Comparison of ENCODE assay signal across 26 mouse cellular contexts in the genomic region with DNA sequence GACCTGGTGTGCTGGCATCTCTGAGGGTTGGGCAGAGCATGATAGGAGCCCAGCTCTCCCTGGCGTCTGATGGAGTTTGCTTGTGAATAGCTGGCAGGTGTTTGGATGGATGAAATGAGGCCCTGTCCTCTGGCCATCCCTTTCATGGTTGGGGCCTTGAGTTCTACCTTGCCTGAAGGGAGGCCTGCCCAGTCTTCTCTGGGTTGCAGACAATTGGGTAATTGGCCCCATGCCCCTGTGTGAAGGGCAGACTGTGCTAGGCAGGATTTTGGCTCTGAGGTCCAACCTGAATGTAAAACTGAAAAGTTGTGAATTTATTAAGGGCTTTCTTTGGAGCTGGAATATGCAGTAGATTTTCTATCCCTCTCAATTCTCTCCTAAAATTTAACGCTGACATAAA.
DNase-seq lines count a peak whose midpoint lies in the region; ATAC-seq and TF ChIP-seq lines count a peak whose summit lies in the region.
"Had no signal": no experiment of that assay in that cellular context is flagged by ENCODE, and none has a peak within 500 bp of the region (broad histone marks: within the 10 kb centered on the region; RNA-seq: fewer than 3 reads in every experiment).

No protein-coding gene starts in this region.

- peak; percentile 23 to 24 for DNase-seq in cerebellum, adult 18-20 months
- no peak for DNase-seq in cerebellum, postnatal 4 days (ENCODE audit: low spot score in 2 of 2)
- no peak for DNase-seq in hindbrain, postnatal 0 days (ENCODE audit: low spot score)
- DNase-seq in midbrain, embryonic 14.5 days = no peak
- DNase-seq: adrenal gland, postnatal 36 days; gastrocnemius, postnatal 10 days; heart, adult 11 months; kidney, adult 9 months; kidney, postnatal 14 days; layer of hippocampus, postnatal 36 days; lung, adult 2 months; lung, postnatal 14 days; right cerebral cortex, postnatal 14 days; thymus, adult 2 months; thymus, postnatal 4 days had no signal

- H3K4me2 ChIP-seq in hindbrain, embryonic 12.5 days (replicated peaks) = no peak overlapping the region
- H3K4me2 ChIP-seq in hindbrain, postnatal 0 days (ENCODE audit: low read depth, low read length) = no peak overlapping the region
- no peak overlapping the region for H3K4me2 ChIP-seq in midbrain, embryonic 14.5 days (ENCODE audit: low read length)
- no peak overlapping the region for H3K4me2 ChIP-seq in midbrain, embryonic 16.5 days (ENCODE audit: low read length)
- H3K4me2 ChIP-seq: embryonic facial prominence, embryonic 15.5 days; forebrain, embryonic 15.5 days; heart, embryonic 11.5 days; limb, embryonic 13.5 days; liver, embryonic 12.5 days had no signal

- H3K9ac ChIP-seq in hindbrain, embryonic 12.5 days = no peak overlapping the region
- H3K9ac ChIP-seq in hindbrain, postnatal 0 days (replicated peaks; ENCODE audit: low read length) = no peak overlapping the region
- H3K9ac ChIP-seq in midbrain, embryonic 14.5 days (replicated peaks; ENCODE audit: low read length) = no peak overlapping the region
- H3K9ac ChIP-seq in midbrain, embryonic 16.5 days (ENCODE audit: low read depth, low read length) = no peak overlapping the region
- H3K9ac ChIP-seq: embryonic facial prominence, embryonic 15.5 days; forebrain, embryonic 15.5 days; limb, embryonic 13.5 days; liver, embryonic 12.5 days had no signal

- ATAC-seq in hindbrain, embryonic 12.5 days (ENCODE audit: low FRiP score) = no peak
- no peak for ATAC-seq in hindbrain, postnatal 0 days
- ATAC-seq in midbrain, embryonic 14.5 days (ENCODE audit: low FRiP score, low TSS enrichment) = no peak
- no peak for ATAC-seq in midbrain, embryonic 16.5 days
- no peak for ATAC-seq in granulocyte monocyte progenitor cell, adult 5-6 weeks (replicated peaks; ENCODE audit: poor library complexity, severe bottlenecking)
- ATAC-seq: CD4-positive, CD25-positive, alpha-beta regulatory T cell, adult 4 months; forebrain, embryonic 15.5 days; intestine, embryonic 16.5 days; liver, embryonic 12.5 days had no signal

- H3K36me3 ChIP-seq in hindbrain, embryonic 12.5 days = no peaks in the 10 kb centered on the region
- H3K36me3 ChIP-seq in hindbrain, postnatal 0 days (ENCODE audit: insufficient read depth, low read length) = no peaks in the 10 kb centered on the region
- H3K36me3 ChIP-seq in midbrain, embryonic 14.5 days (ENCODE audit: control insufficient read depth, insufficient read depth, low read length) = no peaks in the 10 kb centered on the region
- no peaks in the 10 kb centered on the region for H3K36me3 ChIP-seq in midbrain, embryonic 16.5 days (ENCODE audit: control insufficient read depth, insufficient read depth, low read length)
- H3K36me3 ChIP-seq: embryonic facial prominence, embryonic 15.5 days; forebrain, embryonic 15.5 days; limb, embryonic 13.5 days; liver, embryonic 12.5 days had no signal

- peaks cover 7% of the 10 kb centered on the region for H3K27me3 ChIP-seq in hindbrain, embryonic 12.5 days
- no peaks in the 10 kb centered on the region for H3K27me3 ChIP-seq in hindbrain, postnatal 0 days (ENCODE audit: insufficient read depth, low read length)
- no peaks in the 10 kb centered on the region for H3K27me3 ChIP-seq in midbrain, embryonic 14.5 days (ENCODE audit: control insufficient read depth, insufficient read depth, low read length)
- no peaks in the 10 kb centered on the region; the same call in 1 of the 2 replicates for H3K27me3 ChIP-seq in midbrain, embryonic 16.5 days (ENCODE audit: control insufficient read depth, insufficient read depth, low read depth, low read length)
- H3K27me3 ChIP-seq: embryonic facial prominence, embryonic 15.5 days; forebrain, embryonic 15.5 days; limb, embryonic 13.5 days; liver, embryonic 12.5 days had no signal

- H3K4me1 ChIP-seq in hindbrain, embryonic 12.5 days = peaks cover 61% of the 10 kb centered on the region
- peaks cover 29% of the 10 kb centered on the region; the same call in 1 of the 2 replicates for H3K4me1 ChIP-seq in hindbrain, postnatal 0 days (ENCODE audit: insufficient read depth, low read length)
- H3K4me1 ChIP-seq in midbrain, embryonic 14.5 days (ENCODE audit: control insufficient read depth, insufficient read depth, low read length) = peaks cover 22% of the 10 kb centered on the region; the same call in 1 of the 2 replicates
- peaks cover 13% of the 10 kb centered on the region for H3K4me1 ChIP-seq in midbrain, embryonic 16.5 days (ENCODE audit: control insufficient read depth, insufficient read depth, low read length)
- H3K4me1 ChIP-seq: embryonic facial prominence, embryonic 15.5 days had no signal

- no peak for TF ChIP-seq CTCF in hindbrain, postnatal 0 days (IDR thresholded peaks at IDR 0.05; ENCODE audit: low read depth)

- H3K4me3 ChIP-seq in hindbrain, embryonic 12.5 days = no peak overlapping the region
- H3K4me3 ChIP-seq in hindbrain, postnatal 0 days (ENCODE audit: low read length) = no peak overlapping the region
- no peak overlapping the region for H3K4me3 ChIP-seq in midbrain, embryonic 14.5 days (replicated peaks; ENCODE audit: low read depth, low read length)
- H3K4me3 ChIP-seq in midbrain, embryonic 16.5 days (ENCODE audit: low read depth, low read length) = no peak overlapping the region
- H3K4me3 ChIP-seq: embryonic facial prominence, embryonic 15.5 days; forebrain, embryonic 15.5 days; limb, embryonic 13.5 days; liver, embryonic 12.5 days had no signal

- H3K9me3 ChIP-seq in hindbrain, embryonic 12.5 days (replicated peaks) = no peaks in the 10 kb centered on the region
- no peaks in the 10 kb centered on the region for H3K9me3 ChIP-seq in hindbrain, postnatal 0 days (ENCODE audit: low read length)
- H3K9me3 ChIP-seq in midbrain, embryonic 14.5 days (ENCODE audit: control insufficient read depth, low read length) = no peaks in the 10 kb centered on the region
- no peaks in the 10 kb centered on the region for H3K9me3 ChIP-seq in midbrain, embryonic 16.5 days (replicated peaks; ENCODE audit: control insufficient read depth, low read length, poor library complexity, severe bottlenecking)
- H3K9me3 ChIP-seq: embryonic facial prominence, embryonic 15.5 days; forebrain, embryonic 15.5 days; limb, embryonic 13.5 days; liver, embryonic 12.5 days had no signal

- peak overlapping the region; percentile 37; the same call in 1 of the 2 replicates for H3K27ac ChIP-seq in hindbrain, embryonic 12.5 days
- no peak overlapping the region for H3K27ac ChIP-seq in hindbrain, postnatal 0 days
- peak overlapping the region; percentile 64; the same call in 1 of the 2 replicates for H3K27ac ChIP-seq in midbrain, embryonic 14.5 days (replicated peaks; ENCODE audit: low read depth, low read length)
- no peak overlapping the region for H3K27ac ChIP-seq in midbrain, embryonic 16.5 days (ENCODE audit: low read length)
- H3K27ac ChIP-seq: embryonic facial prominence, embryonic 15.5 days; limb, embryonic 13.5 days; liver, embryonic 12.5 days; stomach, postnatal 0 days had no signal

- WGBS in hindbrain, embryonic 12.5 days = 80% methylated on average over 2 of the region's 2 CpGs
- WGBS in hindbrain, postnatal 0 days = 73% methylated on average over 2 of the region's 2 CpGs
- WGBS in midbrain, embryonic 14.5 days = 82% methylated on average over 2 of the region's 2 CpGs
- WGBS in midbrain, embryonic 16.5 days = 65% methylated on average over 2 of the region's 2 CpGs

Comparison
In these comparisons a context has a peak if more than half of its experiments do, and no peak if none do; other contexts are left out.
1. DNase-seq: peak in cerebellum, adult 18-20 months (2 of 2); none in cerebellum, postnatal 4 days (0 of 2), hindbrain, postnatal 0 days (single experiment) and midbrain, embryonic 14.5 days (single experiment).
2. H3K27ac ChIP-seq: peak in hindbrain, embryonic 12.5 days (single experiment) and midbrain, embryonic 14.5 days (single experiment); none in hindbrain, postnatal 0 days (single experiment) and midbrain, embryonic 16.5 days (single experiment).